ENCODE assay signal across 25 mouse cellular contexts in the genomic region with DNA sequence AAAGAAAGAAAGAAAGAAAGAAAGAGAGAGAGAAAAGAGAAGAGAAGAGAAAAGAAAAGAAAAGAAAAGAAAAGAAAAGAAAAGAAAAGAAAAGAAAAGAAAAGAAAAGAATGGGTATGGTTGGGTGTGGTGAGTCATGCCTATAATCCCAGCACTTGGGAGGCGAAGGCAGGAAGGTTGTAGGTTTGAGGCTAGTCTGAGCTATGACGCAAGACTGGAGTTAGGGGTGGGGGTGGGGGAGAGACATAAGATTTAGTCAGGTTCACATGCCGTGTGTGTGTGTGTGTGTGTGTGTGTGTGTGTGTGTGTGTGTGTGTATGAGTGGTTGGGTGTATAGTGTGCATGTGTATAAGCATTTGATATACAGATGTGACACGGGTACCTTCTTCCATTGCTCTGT.
"Had no signal": no experiment of that assay in that cellular context is flagged by ENCODE, and none has a peak within 500 bp of the region (broad histone marks: within the 10 kb centered on the region; RNA-seq: fewer than 3 reads in every experiment).

No protein-coding gene starts in this region.

- H3K9me3 ChIP-seq: kidney, embryonic 15.5 days; limb, embryonic 12.5 days; limb, embryonic 15.5 days; midbrain, embryonic 10.5 days; midbrain, embryonic 15.5 days; neural tube, embryonic 12.5 days had no signal

- H3K27ac ChIP-seq: left cerebral cortex, adult 2 months; limb, embryonic 12.5 days; liver, embryonic 14.5 days; macrophage; stomach, postnatal 0 days had no signal

- DNase-seq: kidney, adult 11 months; kidney, adult 8-10 months; kidney, postnatal 10 days; kidney, postnatal 36 days; layer of hippocampus, postnatal 36 days; left cerebral cortex, postnatal 4 days; liver, postnatal 0 days; lung, embryonic 14.5 days; right cerebral cortex, adult 18-20 months; right cerebral cortex, postnatal 14 days; right cerebral cortex, postnatal 4 days; thymus, adult 18-20 months; thymus, postnatal 36 days had no signal

- ATAC-seq: liver, postnatal 0 days; lung, postnatal 0 days had no signal

- H3K4me3 ChIP-seq: kidney, embryonic 15.5 days; left cerebral cortex, adult 2 months; limb, embryonic 15.5 days; megakaryocyte, embryonic 14.5 days; midbrain, embryonic 15.5 days; neural tube, embryonic 12.5 days had no signal

- H3K36me3 ChIP-seq: kidney, embryonic 15.5 days; limb, embryonic 12.5 days; limb, embryonic 15.5 days; midbrain, embryonic 10.5 days; midbrain, embryonic 15.5 days; neural tube, embryonic 12.5 days had no signal

- H3K4me2 ChIP-seq: limb, embryonic 15.5 days had no signal

- H3K27me3 ChIP-seq: limb, embryonic 12.5 days; limb, embryonic 15.5 days; midbrain, embryonic 15.5 days; neural tube, embryonic 12.5 days had no signal

- H3K9ac ChIP-seq: kidney, embryonic 15.5 days; limb, embryonic 12.5 days; limb, embryonic 15.5 days; liver, embryonic 14.5 days; liver, postnatal 0 days; lung, embryonic 14.5 days; midbrain, embryonic 15.5 days; neural tube, embryonic 12.5 days had no signal
